Mouse (Mus musculus) erythroblast, embryonic 14.5 days (primary cell): ENCODE results near the gene Lrg1.

Experiments
- GATA1 ChIP-seq: IDR thresholded peaks from 2 replicates; pipeline ENCODE4 v1.6.1; 2012; ENCODE audit warnings: low read length, inconsistent platforms, mixed read lengths
- TAL1 ChIP-seq: IDR thresholded peaks from 3 replicates; pipeline ENCODE4 v1.6.1; 2012; ENCODE audit warnings: low read length, inconsistent platforms, mixed read lengths

- TF ChIP-seq TAL1: no peak
- TF ChIP-seq GATA1: no peak
Observed at GRCm38 (mm10) chr17:56136558-56136957, 14.8 kb upstream of the Lrg1 start.
